ENCODE assay signal across 33 mouse cellular contexts in genomic region chr2:158276451-158276850, GRCm38 (mm10). TPM values are rescaled to one million over a fixed set of nuclear protein-coding genes. Genes with fewer than 3 reads are reported as not detected.
DNase-seq lines count a peak whose midpoint lies in the region.
"Had no signal": no experiment of that assay in that cellular context is flagged by ENCODE, and none has a peak within 500 bp of the region (broad histone marks: within the 10 kb centered on the region; RNA-seq: fewer than 3 reads in every experiment).

No protein-coding gene starts in this region.

- H3K4me3 ChIP-seq in heart, embryonic 10.5 days = no peak overlapping the region
- H3K4me3 ChIP-seq in limb, embryonic 10.5 days = no peak overlapping the region
- H3K4me3 ChIP-seq: embryonic facial prominence, embryonic 10.5 days; embryonic facial prominence, embryonic 13.5 days; erythroblast, embryonic 14.5 days; forebrain, embryonic 12.5 days; forebrain, embryonic 15.5 days; heart, adult 2 months; hindbrain, embryonic 10.5 days had no signal

- no peak for DNase-seq in heart, embryonic 10.5 days (ENCODE audit: low spot score)
- DNase-seq in heart, postnatal 36 days = no peak
- DNase-seq in adrenal gland, adult 2 months = peak; percentile 86
- peak; percentile 77 for DNase-seq in adrenal gland, postnatal 14 days
- DNase-seq in limb, embryonic 10.5 days (ENCODE audit: low spot score) = no peak
- DNase-seq in gastrocnemius, postnatal 36 days = no peak
- DNase-seq in layer of hippocampus, adult 9-11 months = no peak
- DNase-seq: B cell, adult 2 months; cerebellum, adult 11-12 months; cerebellum, adult 8-10 months; cerebellum, postnatal 14 days; gastrocnemius, postnatal 25 days; heart, adult 2 months; kidney, adult 18-20 months had no signal

- no peaks in the 10 kb centered on the region for H3K36me3 ChIP-seq in heart, embryonic 10.5 days
- no peaks in the 10 kb centered on the region for H3K36me3 ChIP-seq in limb, embryonic 10.5 days
- H3K36me3 ChIP-seq: embryonic facial prominence, embryonic 10.5 days; embryonic facial prominence, embryonic 13.5 days; forebrain, embryonic 12.5 days; forebrain, embryonic 15.5 days; G1E; hindbrain, embryonic 10.5 days had no signal

- peaks cover 14% of the 10 kb centered on the region; the same call in 1 of the 2 replicates for H3K27me3 ChIP-seq in heart, embryonic 10.5 days (ENCODE audit: insufficient read depth, poor library complexity, severe bottlenecking)
- no peaks in the 10 kb centered on the region for H3K27me3 ChIP-seq in limb, embryonic 10.5 days (ENCODE audit: low read depth, poor library complexity, severe bottlenecking)
- H3K27me3 ChIP-seq: embryonic facial prominence, embryonic 13.5 days; forebrain, embryonic 12.5 days; forebrain, embryonic 15.5 days; Patski had no signal

- intact Hi-C loops in heart, postnatal 36 days (cut with DNase I) = no loop called here
- intact Hi-C loops in gastrocnemius, postnatal 36 days (cut with DNase I) = no loop called here

- 64% methylated on average over 6 of the region's 6 CpGs for WGBS in heart, embryonic 10.5 days
- 73% methylated on average over 6 of the region's 6 CpGs for WGBS in limb, embryonic 10.5 days

- H3K27ac ChIP-seq in heart, embryonic 10.5 days = peak overlapping the region; percentile 59; the same call in 1 of the 2 replicates
- H3K27ac ChIP-seq in limb, embryonic 10.5 days = 0 out of 2 replicates have a peak overlapping the region, but pooled peaks have one; percentile 12
- H3K27ac ChIP-seq: embryonic facial prominence, embryonic 10.5 days; embryonic facial prominence, embryonic 13.5 days; forebrain, embryonic 12.5 days; forebrain, embryonic 15.5 days; heart, adult 2 months; hindbrain, embryonic 10.5 days; hindbrain, embryonic 14.5 days; hindbrain, postnatal 0 days had no signal

- H3K4me1 ChIP-seq in heart, embryonic 10.5 days = peaks cover 43% of the 10 kb centered on the region
- peaks cover 42% of the 10 kb centered on the region for H3K4me1 ChIP-seq in limb, embryonic 10.5 days
- H3K4me1 ChIP-seq: forebrain, embryonic 15.5 days had no signal

- H3K9me3 ChIP-seq in heart, embryonic 10.5 days = no peaks in the 10 kb centered on the region
- H3K9me3 ChIP-seq in limb, embryonic 10.5 days (replicated peaks) = no peaks in the 10 kb centered on the region
- H3K9me3 ChIP-seq: embryonic facial prominence, embryonic 10.5 days; embryonic facial prominence, embryonic 13.5 days; forebrain, embryonic 12.5 days; forebrain, embryonic 15.5 days; G1E; hindbrain, embryonic 10.5 days had no signal

RNA-seq across cellular contexts. Expression of gene Bpi, which starts 18.6 kb away (rescaled TPM):
- not detected in 2 replicates for polyA plus RNA-seq in heart, embryonic 10.5 days (2016; fragmentation: Nextera tagmentation; extraction: Ambion mirVana)
- not detected for total RNA-seq in heart, postnatal 36 days (2021)
- total RNA-seq in adrenal gland, adult 2 months (2021) = not detected
- not detected in 2 replicates for polyA plus RNA-seq in adrenal gland, adult 2 months (2012; rRNA removed)
- total RNA-seq in adrenal gland, postnatal 14 days (2021) = not detected in 2 replicates
- polyA plus RNA-seq in limb, embryonic 10.5 days (2016; fragmentation: Nextera tagmentation; extraction: Ambion mirVana) = not detected in 2 replicates
- total RNA-seq in gastrocnemius, postnatal 36 days (2021) = not detected
- total RNA-seq: G1E; gastrocnemius, adult 8-10 months; gastrocnemius, postnatal 25 days; granulocyte monocyte progenitor cell, adult 5-6 weeks; heart, postnatal 25 days; hindbrain, postnatal 0 days had no signal
- polyA plus RNA-seq: brain, embryonic 14.5 days; embryonic facial prominence, embryonic 10.5 days; embryonic facial prominence, embryonic 13.5 days; erythroblast, embryonic 14.5 days; forebrain, embryonic 12.5 days; forebrain, embryonic 15.5 days; G1E; heart, adult 2 months; heart, embryonic 11.5 days; heart, embryonic 14.5 days; heart, postnatal 0 days; hindbrain, embryonic 10.5 days; hindbrain, embryonic 14.5 days; hindbrain, postnatal 0 days; inflammation-experienced regulatory T-cells, adult 6 months; intestine, embryonic 16.5 days had no signal

RNA-seq across cellular contexts. Expression of gene Lbp, which starts 29.8 kb away (rescaled TPM):
- 5.4 and 5.5 TPM in 2 replicates for polyA plus RNA-seq in heart, embryonic 10.5 days (2016; fragmentation: Nextera tagmentation; extraction: Ambion mirVana)
- 1 to 10 TPM; 6.8 to 7.2 TPM for total RNA-seq in heart, postnatal 36 days (2021)
- total RNA-seq in adrenal gland, adult 2 months (2021) = 10 to 100 TPM; 22.0 to 24.6 TPM
- 25.4 and 36.7 TPM in 2 replicates for polyA plus RNA-seq in adrenal gland, adult 2 months (2012; rRNA removed)
- 19.6 and 34.2 TPM in 2 replicates for total RNA-seq in adrenal gland, postnatal 14 days (2021)
- 1.9 and 3.9 TPM in 2 replicates for polyA plus RNA-seq in limb, embryonic 10.5 days (2016; fragmentation: Nextera tagmentation; extraction: Ambion mirVana)
- total RNA-seq in gastrocnemius, postnatal 36 days (2021) = 1 to 10 TPM; 4.9 to 8.2 TPM
- total RNA-seq: G1E had no signal
- polyA plus RNA-seq: G1E had no signal

RNA-seq across cellular contexts. Expression of gene D630003M21Rik, which starts 47.4 kb away (rescaled TPM):
- 0.73 and 0.91 TPM in 2 replicates for polyA plus RNA-seq in heart, embryonic 10.5 days (2016; fragmentation: Nextera tagmentation; extraction: Ambion mirVana)
- total RNA-seq in heart, postnatal 36 days (2021) = 1 to 10 TPM; 5.6 to 6.2 TPM
- 1 to 10 TPM; 1.4 to 4.1 TPM for total RNA-seq in adrenal gland, adult 2 months (2021)
- 3.1 and 6.5 TPM in 2 replicates for polyA plus RNA-seq in adrenal gland, adult 2 months (2012; rRNA removed)
- total RNA-seq in adrenal gland, postnatal 14 days (2021) = 2.0 and 2.4 TPM in 2 replicates
- polyA plus RNA-seq in limb, embryonic 10.5 days (2016; fragmentation: Nextera tagmentation; extraction: Ambion mirVana) = 1.2 and 3.3 TPM in 2 replicates
- 1 to 10 TPM; 2.2 TPM for total RNA-seq in gastrocnemius, postnatal 36 days (2021)
- total RNA-seq: granulocyte monocyte progenitor cell, adult 5-6 weeks had no signal
- polyA plus RNA-seq: G1E; inflammation-experienced regulatory T-cells, adult 6 months had no signal

Comparison
In these comparisons a context has a peak if more than half of its experiments do, and no peak if none do; other contexts are left out.
1. DNase-seq: peak in adrenal gland, adult 2 months (single experiment) and adrenal gland, postnatal 14 days (single experiment); none in heart, embryonic 10.5 days (single experiment), heart, postnatal 36 days (0 of 2), limb, embryonic 10.5 days (single experiment), gastrocnemius, postnatal 36 days (0 of 2) and layer of hippocampus, adult 9-11 months (single experiment).